Mouse (Mus musculus): ENCODE measurements around the gene Cables2.

Cables2 gene

GRCm38 (mm10) chr2:180273394-180274244 is at the start of gene Cables2:
Gene Cables2, minus strand, starts transcription at chr2:180273496.
- DNase-seq (ENCODE audit: inconsistent ontology term): peak; percentile 99

- no peak for DNase-seq (ENCODE audit: inconsistent ontology term)
These were observed 49.5 kb upstream of the Cables2 start for GRCm38 (mm10) chr2:180322674-180323355.

GRCm38 (mm10) chr2:180320216-180320615 is 46.9 kb upstream of the Cables2 start:
- no peak for DNase-seq (ENCODE audit: inconsistent ontology term)

GRCm38 (mm10) chr2:180317591-180317990 is 44.3 kb upstream of the Cables2 start:
- DNase-seq (ENCODE audit: inconsistent ontology term): no peak

GRCm38 (mm10) chr2:180314292-180314691 is 41.0 kb upstream of the Cables2 start:
- DNase-seq (ENCODE audit: inconsistent ontology term): no peak

- DNase-seq (ENCODE audit: inconsistent ontology term): no peak
These were observed 37.9 kb upstream of the Cables2 start for GRCm38 (mm10) chr2:180311147-180311546.

GRCm38 (mm10) chr2:180307680-180308079 is 34.4 kb upstream of the Cables2 start:
- DNase-seq (ENCODE audit: inconsistent ontology term): no peak

- peak; percentile 17 for DNase-seq (ENCODE audit: inconsistent ontology term)
These were observed 33.3 kb upstream of the Cables2 start for GRCm38 (mm10) chr2:180306423-180307168.

GRCm38 (mm10) chr2:180306009-180306408 is 32.7 kb upstream of the Cables2 start:
- no peak for DNase-seq (ENCODE audit: inconsistent ontology term)

- DNase-seq (ENCODE audit: inconsistent ontology term): no peak
These were observed 32.2 kb upstream of the Cables2 start for GRCm38 (mm10) chr2:180305490-180305889.

GRCm38 (mm10) chr2:180304554-180304953 is 31.3 kb upstream of the Cables2 start:
- DNase-seq (ENCODE audit: inconsistent ontology term): no peak

- no peak for DNase-seq (ENCODE audit: inconsistent ontology term)
These were observed 30.2 kb upstream of the Cables2 start for GRCm38 (mm10) chr2:180303468-180303867.

- DNase-seq (ENCODE audit: inconsistent ontology term): no peak
These were observed 28.9 kb upstream of the Cables2 start for GRCm38 (mm10) chr2:180302201-180302600.

- DNase-seq (ENCODE audit: inconsistent ontology term): no peak
These were observed 27.5 kb upstream of the Cables2 start for GRCm38 (mm10) chr2:180300771-180301170.

GRCm38 (mm10) chr2:180300252-180300651 is 27.0 kb upstream of the Cables2 start:
- DNase-seq (ENCODE audit: inconsistent ontology term): no peak

- DNase-seq (ENCODE audit: inconsistent ontology term): no peak
These were observed 19.6 kb upstream of the Cables2 start for GRCm38 (mm10) chr2:180292906-180293305.

GRCm38 (mm10) chr2:180292026-180292425 is 18.7 kb upstream of the Cables2 start:
- DNase-seq (ENCODE audit: inconsistent ontology term): no peak

- no peak for DNase-seq (ENCODE audit: inconsistent ontology term)
These were observed 18.3 kb upstream of the Cables2 start for GRCm38 (mm10) chr2:180291566-180291965.

- no peak for DNase-seq (ENCODE audit: inconsistent ontology term)
These were observed 17.2 kb upstream of the Cables2 start for GRCm38 (mm10) chr2:180290503-180290902.

- no peak for DNase-seq (ENCODE audit: inconsistent ontology term)
These were observed 16.3 kb upstream of the Cables2 start, which contains the start of gene Rbbp8nl for GRCm38 (mm10) chr2:180289440-180290108. Gene Rbbp8nl, minus strand, starts transcription at chr2:180289879.

GRCm38 (mm10) chr2:180288966-180289365 is 15.7 kb upstream of the Cables2 start:
- DNase-seq (ENCODE audit: inconsistent ontology term): no peak

GRCm38 (mm10) chr2:180279321-180279720 is 6.0 kb upstream of the Cables2 start:
- DNase-seq (ENCODE audit: inconsistent ontology term): no peak

Data from Muller cell, postnatal 12 days (primary cell).